Mouse (Mus musculus) embryonic facial prominence, embryonic 14.5 days (tissue): ENCODE measurements around the gene Ap1m1. TPM values are rescaled to one million over a fixed set of nuclear protein-coding genes. Genes with fewer than 3 reads are reported as not detected.
A peak's percentile ranks its signal among the peaks of the same experiment; 100 is the strongest.

Source experiments
- ATAC-seq: fragments of 200-750 bp; cut with Nextera tagmentation; 2 replicates; pipeline ENCODE4 v1.8.0; 2017; ENCODE audit warnings: low read depth, moderate number of reproducible peaks, moderate TSS enrichment
- DNase-seq: peaks from one replicate; pipeline ENCODE4 v3.0.0-alpha.2; 2015; ENCODE audit warnings: low spot score
- H3K27ac ChIP-seq: fragments of 300-500 bp; sonication (generic); replicated peaks from 2 replicates; pipeline ENCODE4 v1.5.1; 2014; ENCODE audit warnings: low read depth, mild to moderate bottlenecking, low read length, moderate library complexity
- H3K27me3 ChIP-seq: fragments of 300-500 bp; sonication (generic); replicated peaks from 2 replicates; pipeline ENCODE4 v1.6.1; 2014; ENCODE audit warnings: low read length; ENCODE audit not compliant: control insufficient read depth, insufficient read depth
- H3K36me3 ChIP-seq: fragments of 300-500 bp; sonication (generic); 2 replicates; pipeline ENCODE4 v1.6.1; 2014; ENCODE audit warnings: low read length, mixed read lengths; ENCODE audit not compliant: control insufficient read depth, insufficient read depth
- H3K4me1 ChIP-seq: fragments of 300-500 bp; sonication (generic); 2 replicates; pipeline ENCODE4 v1.6.1; 2014; ENCODE audit warnings: antibody characterized with exemption, low read length; ENCODE audit not compliant: control insufficient read depth, insufficient read depth
- H3K4me2 ChIP-seq: fragments of 300-500 bp; sonication (generic); 2 replicates; pipeline ENCODE4 v1.6.1; 2014; ENCODE audit warnings: low read depth, mild to moderate bottlenecking, low read length, moderate library complexity, mixed read lengths
- H3K4me3 ChIP-seq: fragments of 300-500 bp; sonication (generic); 2 replicates; pipeline ENCODE4 v1.5.1; 2014; ENCODE audit warnings: low read depth, mild to moderate bottlenecking, low read length
- H3K9ac ChIP-seq: fragments of 300-500 bp; sonication (generic); 2 replicates; pipeline ENCODE4 v1.6.1; 2014; ENCODE audit warnings: low read depth, mild to moderate bottlenecking, low read length, moderate library complexity, mixed read lengths
- H3K9me3 ChIP-seq: fragments of 300-500 bp; sonication (generic); 2 replicates; pipeline ENCODE4 v1.6.1; 2016; ENCODE audit warnings: low read length; ENCODE audit not compliant: control insufficient read depth
- WGBS: fragments of 180-500 bp; shearing (Covaris S2); extraction: QIAGEN DNeasy Blood & Tissue Kit; methylation state at CpG from one replicate; pipeline ENCODE4 v1.1.7; 2014; 5-methylcytosine and 5-hydroxymethylcytosine counted together
- polyA plus RNA-seq: library from polyadenylated mRNA; unstranded; fragments of >200 nt; fragmentation: Nextera tagmentation; extraction: Ambion mirVana; gene quantifications from 2 replicates; pipeline ENCODE4 v1.2.1, GENCODE M21; 2014

Gene Ap1m1
- polyA plus RNA-seq, 1 experiment from 2014 or later = 85.2 TPM

- 77% methylated on average over 7 of the region's 7 CpGs for WGBS
- Histone ChIP-seq H3K36me3 (0 out of 2 replicates have a peak, but pooled peaks cover 2% of the 10 kb centered on the region), H3K4me2 (peak overlapping the region; percentile 52), H3K27ac (no peak overlapping the region), H3K4me3 (peak overlapping the region; percentile 51), H3K27me3 (no peaks in the 10 kb centered on the region), H3K9ac (peak overlapping the region; percentile 76), H3K9me3 (no peaks in the 10 kb centered on the region), H3K4me1 (0 out of 2 replicates have a peak, but pooled peaks cover 3% of the 10 kb centered on the region)
- no peak for DNase-seq
- no peak for ATAC-seq
These were observed 1.1 kb downstream of the Ap1m1 start for GRCm38 (mm10) chr8:72240951-72241350.

GRCm38 (mm10) chr8:72242226-72242625 is 2.4 kb downstream of the Ap1m1 start:
- Histone ChIP-seq H3K4me2 (no peak overlapping the region), H3K27ac (no peak overlapping the region), H3K4me3 (no peak overlapping the region), H3K4me1 (0 out of 2 replicates have a peak, but pooled peaks cover 3% of the 10 kb centered on the region), H3K9ac (no peak overlapping the region), H3K9me3 (no peaks in the 10 kb centered on the region), H3K36me3 (peaks cover 10% of the 10 kb centered on the region), H3K27me3 (no peaks in the 10 kb centered on the region)
- no peak for ATAC-seq
- 92% methylated on average over 1 of the region's 1 CpGs for WGBS
- no peak for DNase-seq

GRCm38 (mm10) chr8:72244610-72245009 is 4.8 kb downstream of the Ap1m1 start:
- ATAC-seq (no peak), DNase-seq (no peak)
- H3K9ac ChIP-seq = no peak overlapping the region
- H3K9me3 ChIP-seq = no peaks in the 10 kb centered on the region
- H3K27me3 ChIP-seq = no peaks in the 10 kb centered on the region
- H3K4me2 ChIP-seq = no peak overlapping the region
- H3K36me3 ChIP-seq = peaks cover 13% of the 10 kb centered on the region
- H3K27ac ChIP-seq = no peak overlapping the region
- 0 out of 2 replicates have a peak, but pooled peaks cover 3% of the 10 kb centered on the region for H3K4me1 ChIP-seq
- 64% methylated on average over 2 of the region's 2 CpGs for WGBS
- H3K4me3 ChIP-seq = no peak overlapping the region

GRCm38 (mm10) chr8:72257171-72257901 is 17.5 kb downstream of the Ap1m1 start:
- peaks cover 33% of the 10 kb centered on the region for H3K36me3 ChIP-seq
- no peak overlapping the region for H3K9ac ChIP-seq
- WGBS = 57% methylated on average over 7 of the region's 7 CpGs
- ATAC-seq (no peak), DNase-seq (peak; percentile 32)
- H3K4me3 ChIP-seq = no peak overlapping the region
- no peak overlapping the region for H3K4me2 ChIP-seq
- no peak overlapping the region for H3K27ac ChIP-seq
- H3K4me1 ChIP-seq = no peaks in the 10 kb centered on the region; the same call in 1 of the 2 replicates
- no peaks in the 10 kb centered on the region for H3K27me3 ChIP-seq
- H3K9me3 ChIP-seq = no peaks in the 10 kb centered on the region

- Histone ChIP-seq H3K9me3 (no peaks in the 10 kb centered on the region), H3K4me2 (no peak overlapping the region), H3K27me3 (no peaks in the 10 kb centered on the region), H3K27ac (no peak overlapping the region), H3K4me3 (no peak overlapping the region), H3K36me3 (peaks cover 28% of the 10 kb centered on the region), H3K4me1 (no peaks in the 10 kb centered on the region; the same call in 1 of the 2 replicates), H3K9ac (no peak overlapping the region)
- WGBS = 100% methylated on average over 1 of the region's 1 CpGs
- no peak for DNase-seq
- ATAC-seq = no peak
These were observed 18.1 kb downstream of the Ap1m1 start for GRCm38 (mm10) chr8:72257902-72258238.

- peaks cover 10% of the 10 kb centered on the region; the same call in 1 of the 2 replicates for H3K36me3 ChIP-seq
- no peak overlapping the region for H3K9ac ChIP-seq
- no peak overlapping the region for H3K4me2 ChIP-seq
- DNase-seq (no peak), ATAC-seq (no peak)
- H3K4me1 ChIP-seq = no peaks in the 10 kb centered on the region; the same call in 1 of the 2 replicates
- no peaks in the 10 kb centered on the region for H3K27me3 ChIP-seq
- no peaks in the 10 kb centered on the region for H3K9me3 ChIP-seq
- WGBS = 70% methylated on average over 2 of the region's 2 CpGs
- no peak overlapping the region for H3K4me3 ChIP-seq
- H3K27ac ChIP-seq = no peak overlapping the region
These were observed 20.0 kb downstream of the Ap1m1 start for GRCm38 (mm10) chr8:72259862-72260261.

- Histone ChIP-seq H3K36me3 (peaks cover 4% of the 10 kb centered on the region; the same call in 1 of the 2 replicates), H3K4me1 (no peaks in the 10 kb centered on the region; the same call in 1 of the 2 replicates), H3K9me3 (no peaks in the 10 kb centered on the region), H3K4me2 (no peak overlapping the region), H3K4me3 (no peak overlapping the region), H3K27ac (no peak overlapping the region), H3K9ac (no peak overlapping the region), H3K27me3 (no peaks in the 10 kb centered on the region)
- 46% methylated on average over 4 of the region's 4 CpGs for WGBS
- ATAC-seq = no peak
- DNase-seq = no peak
These were observed 20.8 kb downstream of the Ap1m1 start for GRCm38 (mm10) chr8:72260585-72260984.

GRCm38 (mm10) chr8:72261019-72261418 is 21.2 kb downstream of the Ap1m1 start:
- no peaks in the 10 kb centered on the region; the same call in 1 of the 2 replicates for H3K4me1 ChIP-seq
- ATAC-seq (peak; percentile 64; the same call in 1 of the 2 replicates), DNase-seq (peak; percentile 78)
- WGBS = 28% methylated on average over 2 of the region's 2 CpGs
- H3K9ac ChIP-seq = no peak overlapping the region
- H3K27ac ChIP-seq = no peak overlapping the region
- H3K4me2 ChIP-seq = no peak overlapping the region
- no peak overlapping the region for H3K4me3 ChIP-seq
- H3K27me3 ChIP-seq = no peaks in the 10 kb centered on the region
- H3K36me3 ChIP-seq = 0 out of 2 replicates have a peak, but pooled peaks cover 4% of the 10 kb centered on the region
- H3K9me3 ChIP-seq = no peaks in the 10 kb centered on the region

GRCm38 (mm10) chr8:72261431-72261830 is 21.6 kb downstream of the Ap1m1 start:
- H3K36me3 ChIP-seq = 0 out of 2 replicates have a peak, but pooled peaks cover 4% of the 10 kb centered on the region
- no peak overlapping the region for H3K9ac ChIP-seq
- DNase-seq (no peak), ATAC-seq (no peak)
- no peak overlapping the region for H3K4me2 ChIP-seq
- no peaks in the 10 kb centered on the region for H3K9me3 ChIP-seq
- H3K27me3 ChIP-seq = no peaks in the 10 kb centered on the region
- no peak overlapping the region for H3K27ac ChIP-seq
- H3K4me3 ChIP-seq = no peak overlapping the region
- no peaks in the 10 kb centered on the region; the same call in 1 of the 2 replicates for H3K4me1 ChIP-seq
